Mouse (Mus musculus) liver, adult 2 months (tissue): ENCODE data around the gene Wnt8b.

Experiments
- CTCF ChIP-seq: fragments of 200-500 bp; IDR thresholded peaks from 2 replicates; pipeline ENCODE4 v1.5.1; 2011; ENCODE audit warnings: low read depth, low read length, control low read depth
- POLR2A ChIP-seq: fragments of 200-500 bp; IDR thresholded peaks from 2 replicates; pipeline ENCODE4 v1.6.1; 2011; ENCODE audit warnings: low read length, control low read depth; ENCODE audit not compliant: insufficient read depth; ENCODE audit errors: extremely low read depth

DNA sequence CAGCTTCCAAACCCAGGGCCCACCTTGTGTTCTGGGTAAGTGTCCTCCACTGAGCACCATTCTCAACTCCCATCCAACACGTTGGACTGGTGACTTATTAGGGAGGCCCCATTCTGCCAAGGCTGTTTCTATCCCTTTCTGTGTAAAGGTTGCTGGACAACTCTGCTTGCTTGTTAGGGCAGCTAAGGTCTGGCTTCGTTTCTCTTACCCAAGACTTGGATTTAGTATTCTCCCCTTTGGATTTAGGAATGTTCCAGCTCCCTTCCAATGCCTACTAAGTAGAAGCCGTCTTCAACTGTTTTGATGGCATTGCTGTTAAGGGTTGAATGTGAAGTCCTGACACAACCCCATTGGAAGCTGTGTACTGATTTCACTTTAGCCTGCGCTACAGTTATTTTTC is 45.3 kb upstream of the Wnt8b start:
- TF ChIP-seq CTCF (no peak), POLR2A (no peak)
